Mouse (Mus musculus) gastrocnemius, adult 2 months (tissue): Measurements from ENCODE around the gene Cnr1. TPM values are rescaled to one million over a fixed set of nuclear protein-coding genes. Genes with fewer than 3 reads are reported as not detected.

Experiments used
- DNase-seq: peaks from one replicate; pipeline ENCODE4 v3.0.0; 2022
- H3K27ac ChIP-seq: fragments of 200-600 bp; 2 replicates; pipeline ENCODE4 v1.8.1; 2022; ENCODE audit warnings: mild to moderate bottlenecking
- H3K4me3 ChIP-seq: fragments of 200-600 bp; 2 replicates; pipeline ENCODE4 v1.8.1; 2022; ENCODE audit warnings: mild to moderate bottlenecking, moderate library complexity
- CTCF ChIP-seq: fragments of 200-600 bp; IDR thresholded peaks from 2 replicates; pipeline ENCODE4 v1.8.1; 2022; ENCODE audit warnings: antibody characterized with exemption, mild to moderate bottlenecking, moderate library complexity
- intact Hi-C: fragments of 180-260 bp; cut with DNase I; formaldehyde crosslinking; loops from one replicate; pipeline ENCODE4 v1.15.1; 2025
- total RNA-seq, 2 experiments: library from RNA; stranded (reverse); gene quantifications; 2 replicates each; pipeline ENCODE4 v1.2.3; 2021

Cnr1 gene
- total RNA-seq, 2 experiments from 2014 or later: 0.28 to 0.50 TPM

- Histone ChIP-seq H3K4me3 (no peak overlapping the region), H3K27ac (no peak overlapping the region)
- DNase-seq: no peak
- TF ChIP-seq CTCF: no peak
- intact Hi-C loops: loop anchor here (10.0 kb wide), 1 partner anchor 526 kb away; no protein-coding TSS in a partner anchor
Measured at GRCm38 (mm10) chr4:33920807-33921206, 3.6 kb upstream of the Cnr1 start.

DNA sequence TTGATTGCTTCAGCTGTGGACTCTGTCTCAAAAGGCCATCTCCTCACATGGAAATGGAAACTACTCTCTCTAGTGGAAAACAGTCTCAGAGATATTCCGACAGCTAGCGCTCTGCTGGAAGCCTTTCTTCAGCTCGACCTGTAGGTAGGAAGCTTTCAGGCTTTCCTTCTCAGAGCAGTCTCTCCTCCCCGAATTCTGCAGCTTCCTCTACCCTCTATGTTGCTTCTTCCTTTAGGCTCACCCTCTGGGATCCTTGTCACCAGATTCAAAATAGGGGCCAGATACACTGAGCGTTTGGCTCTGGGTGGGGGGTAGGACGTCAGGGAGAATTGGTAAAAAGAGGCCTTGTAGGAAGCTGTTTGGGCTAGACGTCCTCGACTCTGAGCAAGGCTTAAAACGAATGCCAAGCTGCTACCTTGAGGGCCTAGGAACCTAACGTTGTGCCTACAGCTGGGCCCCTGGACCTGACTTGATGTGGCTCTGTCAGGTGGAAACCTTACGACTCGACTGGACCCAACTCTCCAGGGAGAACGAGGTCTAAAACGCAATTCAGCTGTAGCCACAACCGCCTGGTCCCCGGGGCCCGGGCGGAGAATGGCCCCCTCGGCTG lies 1.1 kb upstream of the Cnr1 start:
- H3K27ac ChIP-seq: no peak overlapping the region
- intact Hi-C loops: loop anchor here (10.0 kb wide), 1 partner anchor 528 kb away; no protein-coding TSS in a partner anchor
- no peak for TF ChIP-seq CTCF
- peak overlapping the region; percentile 86 for H3K4me3 ChIP-seq
- no peak for DNase-seq

DNA sequence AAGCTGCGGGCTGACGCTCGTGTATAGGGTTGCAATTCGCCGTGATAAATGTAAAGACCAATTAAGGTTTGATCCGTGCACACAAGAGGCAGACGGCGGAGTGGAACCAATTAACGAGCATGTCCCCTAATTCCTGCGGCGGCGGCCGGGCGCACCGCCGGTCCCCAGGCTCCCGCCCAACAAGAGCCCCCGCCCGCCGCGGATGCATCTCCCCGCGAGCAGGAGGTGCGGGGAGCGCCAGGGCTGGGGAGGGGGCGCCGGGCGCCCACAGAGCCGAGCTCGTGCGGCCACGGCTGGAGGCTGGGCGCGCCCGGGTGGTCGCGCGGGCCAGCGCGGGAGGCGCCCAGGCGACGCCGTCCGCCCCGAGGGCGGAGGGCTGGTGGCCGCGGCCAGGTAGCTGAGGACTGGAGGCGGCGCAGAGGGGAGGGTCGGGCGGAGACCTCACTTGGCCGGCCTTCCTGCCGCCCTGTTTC lies 596 bp upstream of the Cnr1 start:
- TF ChIP-seq CTCF: no peak
- DNase-seq: peak; percentile 29
- H3K27ac ChIP-seq: no peak overlapping the region
- intact Hi-C loops: loop anchor here (10.0 kb wide), 1 partner anchor 529 kb away; no protein-coding TSS in a partner anchor
- peak overlapping the region; percentile 86 for H3K4me3 ChIP-seq

- H3K27ac ChIP-seq: peak overlapping the region; percentile 63; the same call in 1 of the 2 replicates
- TF ChIP-seq CTCF: no peak
- intact Hi-C loops: loop anchor here (10.0 kb wide), 1 partner anchor 530 kb away; no protein-coding TSS in a partner anchor
- peak overlapping the region; percentile 86 for H3K4me3 ChIP-seq
- no peak for DNase-seq
Measured at GRCm38 (mm10) chr4:33924889-33925245, 474 bp downstream of the Cnr1 start.

- no peak for DNase-seq
- no peak for TF ChIP-seq CTCF
- intact Hi-C loops: loop anchor here (10.0 kb wide), 1 partner anchor 531 kb away; no protein-coding TSS in a partner anchor
- Histone ChIP-seq H3K27ac (no peak overlapping the region), H3K4me3 (peak overlapping the region; percentile 86)
Measured at GRCm38 (mm10) chr4:33925489-33925888, 1.1 kb downstream of the Cnr1 start.

DNA sequence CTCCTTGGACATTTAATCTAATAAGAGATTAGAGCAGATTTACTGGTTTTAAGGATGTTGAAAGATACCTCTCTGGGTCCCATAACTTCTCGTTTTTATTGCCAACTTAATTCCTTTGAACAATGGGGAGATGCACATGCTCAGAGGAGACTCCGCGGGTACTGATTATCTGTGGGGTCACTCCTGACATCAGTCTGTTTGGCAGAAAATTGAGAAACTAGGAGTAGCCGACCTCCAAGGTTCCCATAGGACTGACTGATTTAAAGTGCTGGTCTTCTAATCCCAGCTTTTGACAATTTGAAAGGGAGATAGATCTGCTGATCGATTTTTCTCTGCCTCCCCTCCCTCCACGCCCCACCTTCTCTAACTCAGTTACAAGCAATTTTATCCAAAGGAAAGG lies 1.6 kb downstream of the Cnr1 start:
- no peak overlapping the region for H3K4me3 ChIP-seq
- intact Hi-C loops: loop anchor here (10.0 kb wide), 1 partner anchor 531 kb away; no protein-coding TSS in a partner anchor
- no peak for TF ChIP-seq CTCF
- DNase-seq: no peak
- H3K27ac ChIP-seq: no peak overlapping the region

DNA sequence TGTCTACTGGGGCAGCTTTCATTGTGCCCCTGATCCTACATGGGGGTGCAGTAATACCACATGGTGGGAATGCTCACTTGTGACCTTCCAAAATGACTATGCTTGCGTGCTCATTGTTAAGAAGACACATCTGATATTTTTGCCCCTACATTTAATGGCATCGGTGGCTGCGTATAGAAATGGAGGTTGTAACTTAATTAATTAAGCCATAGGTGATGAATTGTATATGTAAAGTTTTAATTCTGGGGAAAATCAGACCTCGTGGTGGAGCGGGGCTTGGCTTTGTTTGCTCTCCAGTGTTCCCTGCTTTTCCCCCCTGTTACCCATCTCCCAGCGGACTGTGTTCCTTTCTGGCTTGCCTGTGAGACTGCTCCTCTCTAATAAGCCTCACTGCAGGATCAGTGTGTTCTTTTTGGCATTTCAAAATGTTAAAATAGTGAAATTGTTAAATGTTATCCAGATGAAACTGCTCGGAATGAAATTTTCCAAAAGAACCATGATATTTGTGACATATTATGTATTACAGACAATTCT lies 2.4 kb downstream of the Cnr1 start:
- intact Hi-C loops: loop anchor here (10.0 kb wide), 1 partner anchor 532 kb away; no protein-coding TSS in a partner anchor
- Histone ChIP-seq H3K4me3 (no peak overlapping the region), H3K27ac (no peak overlapping the region)
- no peak for TF ChIP-seq CTCF
- DNase-seq: no peak

- no peak for DNase-seq
- no peak for TF ChIP-seq CTCF
- Histone ChIP-seq H3K4me3 (no peak overlapping the region), H3K27ac (no peak overlapping the region)
- intact Hi-C loops: loop anchor here (10.0 kb wide), 1 partner anchor 533 kb away; no protein-coding TSS in a partner anchor
Measured at GRCm38 (mm10) chr4:33927644-33928043, 3.3 kb downstream of the Cnr1 start.

DNA sequence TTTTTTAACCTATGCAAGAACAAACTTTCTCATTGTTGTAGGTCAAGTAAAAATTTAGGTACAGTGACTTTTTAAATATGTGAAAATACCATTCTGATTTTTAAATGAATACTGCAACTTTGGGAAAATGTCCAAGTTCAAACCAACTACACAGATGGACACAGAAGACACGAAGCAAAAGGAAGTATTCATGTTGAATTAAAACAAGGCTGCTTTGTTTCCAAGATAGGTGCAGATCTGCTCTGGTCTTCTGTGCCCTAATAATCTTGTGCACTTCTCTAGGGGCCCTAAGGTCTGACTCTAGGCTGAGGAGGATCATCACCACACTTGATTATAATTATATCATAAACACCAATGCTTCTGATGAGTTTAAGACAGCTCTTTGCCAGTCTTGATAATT lies 4.1 kb downstream of the Cnr1 start:
- Histone ChIP-seq H3K4me3 (no peak overlapping the region), H3K27ac (no peak overlapping the region)
- TF ChIP-seq CTCF: no peak
- DNase-seq: no peak
- intact Hi-C loops: loop anchor here (10.0 kb wide), 1 partner anchor 534 kb away; no protein-coding TSS in a partner anchor

GRCm38 (mm10) chr4:33931347-33931746 lies 7.0 kb downstream of the Cnr1 start:
- Histone ChIP-seq H3K4me3 (no peak overlapping the region), H3K27ac (no peak overlapping the region)
- intact Hi-C loops: no loop called here
- no peak for TF ChIP-seq CTCF
- DNase-seq: no peak

GRCm38 (mm10) chr4:33941557-33941956 lies 17.2 kb downstream of the Cnr1 start:
- Histone ChIP-seq H3K4me3 (no peak overlapping the region), H3K27ac (no peak overlapping the region)
- intact Hi-C loops: no loop called here
- no peak for TF ChIP-seq CTCF
- DNase-seq: no peak

DNA sequence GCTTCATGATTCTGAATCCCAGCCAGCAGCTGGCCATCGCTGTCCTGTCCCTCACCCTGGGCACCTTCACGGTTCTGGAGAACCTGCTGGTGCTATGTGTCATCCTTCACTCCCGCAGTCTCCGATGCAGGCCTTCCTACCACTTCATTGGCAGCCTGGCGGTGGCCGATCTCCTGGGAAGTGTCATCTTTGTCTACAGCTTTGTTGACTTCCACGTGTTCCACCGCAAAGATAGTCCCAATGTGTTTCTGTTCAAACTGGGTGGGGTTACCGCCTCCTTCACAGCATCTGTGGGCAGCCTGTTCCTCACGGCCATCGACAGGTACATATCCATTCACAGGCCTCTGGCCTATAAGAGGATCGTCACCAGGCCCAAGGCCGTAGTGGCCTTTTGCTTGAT lies 19.5 kb downstream of the Cnr1 start:
- intact Hi-C loops: no loop called here
- Histone ChIP-seq H3K4me3 (no peak overlapping the region), H3K27ac (no peak overlapping the region)
- no peak for TF ChIP-seq CTCF
- DNase-seq: no peak

DNA sequence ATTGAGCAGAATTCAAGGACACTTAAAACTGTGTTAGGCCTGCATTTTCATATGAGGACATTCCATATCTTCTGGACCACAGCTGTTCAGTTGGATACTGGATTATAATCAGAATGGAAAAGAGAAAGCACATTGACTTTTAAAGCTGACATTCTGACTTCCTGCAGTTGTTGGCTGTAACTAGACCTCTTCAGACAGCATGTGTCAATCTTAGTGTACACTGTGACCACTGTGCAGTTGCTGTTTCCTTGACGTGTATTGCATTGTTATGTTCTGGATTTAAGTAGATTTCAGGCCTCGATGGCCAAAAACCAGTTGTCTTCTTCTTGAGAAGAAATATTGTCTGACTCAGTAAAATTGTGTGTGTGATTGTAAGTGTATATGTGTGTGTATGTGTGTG lies 21.3 kb downstream of the Cnr1 start:
- intact Hi-C loops: no loop called here
- TF ChIP-seq CTCF: no peak
- DNase-seq: no peak
- Histone ChIP-seq H3K27ac (no peak overlapping the region), H3K4me3 (no peak overlapping the region)
